Mouse (Mus musculus) lung, adult 2 months (tissue): ENCODE measurements around the gene Procr. TPM values are rescaled to one million over a fixed set of nuclear protein-coding genes. Genes with fewer than 3 reads are reported as not detected.
"Not testable (repeated sequence)": the region's sequence is repeated elsewhere in the genome, so short reads cannot be mapped to it uniquely, and the experiment has no call there.

Source experiments
- DNase-seq: peaks from one replicate; pipeline ENCODE4 v3.0.0; 2022
- H3K4me1 ChIP-seq: fragments of 200-500 bp; 2 replicates; pipeline ENCODE4 v1.6.1; 2011; ENCODE audit warnings: low read length; ENCODE audit not compliant: control insufficient read depth, insufficient read depth
- H3K4me3 ChIP-seq: fragments of 200-500 bp; replicated peaks from 2 replicates; pipeline ENCODE3; 2011; ENCODE audit warnings: low read depth, mild to moderate bottlenecking, control low read depth, low read length; ENCODE audit errors: extremely low read depth
- CTCF ChIP-seq: fragments of 200-500 bp; IDR thresholded peaks from 2 replicates; pipeline ENCODE4 v1.5.1; 2011; ENCODE audit warnings: mild to moderate bottlenecking, low read length, control low read depth; ENCODE audit not compliant: insufficient read depth
- POLR2A ChIP-seq: fragments of 200-500 bp; IDR thresholded peaks from 2 replicates; pipeline ENCODE4 v1.6.1; 2011; ENCODE audit warnings: low read depth, mild to moderate bottlenecking, control low read depth, low read length, borderline replicate concordance; ENCODE audit errors: extremely low read depth
- WGBS: fragments of 180-500 bp; shearing (Covaris S2); methylation state at CpG from one replicate; pipeline ENCODE4 v1.1.7; 2018; 5-methylcytosine and 5-hydroxymethylcytosine counted together
- polyA plus RNA-seq: library from polyadenylated mRNA; depleted of rRNA; stranded (reverse); fragments of >200 nt; gene quantifications from 2 replicates; pipeline ENCODE4 v1.2.3, GENCODE M21; 2012

Gene Procr
- polyA plus RNA-seq, 1 experiment: 3.2 TPM

GRCm38 (mm10) chr2:155726302-155726701 is 24.6 kb upstream of the Procr start:
- no peak for DNase-seq
- TF ChIP-seq CTCF: no peak
- no peak for TF ChIP-seq POLR2A
- Histone ChIP-seq H3K4me3 (no peak overlapping the region), H3K4me1 (peaks cover 5% of the 10 kb centered on the region)
- 70% methylated on average over 7 of the region's 7 CpGs for WGBS

- TF ChIP-seq POLR2A: no peak
- TF ChIP-seq CTCF: no peak
- DNase-seq: no peak
- Histone ChIP-seq H3K4me1 (peaks cover 5% of the 10 kb centered on the region), H3K4me3 (no peak overlapping the region)
- 63% methylated on average over 7 of the region's 7 CpGs for WGBS
These were observed 23.0 kb upstream of the Procr start for GRCm38 (mm10) chr2:155727764-155728395.

DNA sequence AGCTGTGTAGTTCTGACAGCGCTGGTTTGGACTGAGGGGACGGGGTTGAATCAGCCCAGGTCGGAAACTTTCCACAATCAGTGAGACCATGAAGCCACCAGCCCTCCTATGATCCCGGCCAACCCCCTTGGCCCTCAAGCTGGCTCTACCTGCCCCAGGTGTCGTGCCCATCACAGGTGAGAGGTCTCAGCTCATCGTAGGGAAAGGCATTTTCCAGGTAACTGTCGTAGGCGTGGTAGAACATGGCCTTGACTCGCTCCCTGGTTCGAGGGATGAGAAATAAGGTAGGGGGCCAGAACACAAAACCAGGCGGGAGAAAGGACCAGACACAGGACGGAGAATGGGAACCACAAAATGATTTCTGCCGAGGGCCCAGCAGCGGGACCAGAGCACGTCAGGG is 22.2 kb upstream of the Procr start:
- DNase-seq: no peak
- Histone ChIP-seq H3K4me3 (peak overlapping the region; percentile 97), H3K4me1 (peaks cover 5% of the 10 kb centered on the region)
- TF ChIP-seq POLR2A (no peak), CTCF (no peak)
- 3% methylated on average over 15 of the region's 15 CpGs for WGBS

- WGBS: under 1% methylated on average over 33 of the region's 33 CpGs
- H3K4me3 ChIP-seq: peak within 1 kb of the TSS; percentile 97
- DNase-seq: peak; percentile 91
- peak; percentile 97 for TF ChIP-seq POLR2A
- TF ChIP-seq CTCF: no peak
- peaks cover 5% of the 10 kb centered on the region for H3K4me1 ChIP-seq
These were observed 21.7 kb upstream of the Procr start, which contains the start of gene Edem2 for GRCm38 (mm10) chr2:155729158-155729645. TSS of gene Edem2 (minus strand) at chr2:155729475.

DNA sequence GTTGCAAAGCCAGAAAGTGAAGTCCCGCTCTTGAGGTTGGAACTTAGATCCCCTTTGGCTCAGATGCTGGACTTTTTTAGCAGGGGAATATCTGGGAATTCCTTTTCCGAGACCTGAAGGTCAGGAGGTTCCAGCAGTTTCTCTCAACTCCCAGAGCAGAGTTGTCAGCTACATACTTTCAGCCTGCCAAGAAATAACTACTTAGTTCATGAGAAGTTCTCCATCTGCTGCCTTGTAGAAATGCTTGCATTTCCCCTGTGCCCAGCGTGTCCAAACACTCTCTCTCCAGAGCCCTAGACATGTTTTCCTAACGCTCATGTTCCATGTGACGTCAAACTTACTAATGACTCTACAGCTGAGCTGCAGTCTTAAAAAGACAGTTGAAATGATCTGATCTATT is 15.8 kb upstream of the Procr start:
- DNase-seq: no peak
- TF ChIP-seq CTCF: no peak
- no peak for TF ChIP-seq POLR2A
- H3K4me1 ChIP-seq: peaks cover 2% of the 10 kb centered on the region; the same call in 1 of the 2 replicates
- no peak overlapping the region for H3K4me3 ChIP-seq
- 58% methylated on average over 5 of the region's 5 CpGs for WGBS

- H3K4me3 ChIP-seq, DNase-seq: not testable (repeated sequence)
- WGBS: 89% methylated on average over 5 of the region's 5 CpGs
These were observed 15.2 kb upstream of the Procr start, which contains the start of gene Gm17581 for GRCm38 (mm10) chr2:155735766-155736165. TSS of gene Gm17581 (minus strand) at chr2:155735866.

DNA sequence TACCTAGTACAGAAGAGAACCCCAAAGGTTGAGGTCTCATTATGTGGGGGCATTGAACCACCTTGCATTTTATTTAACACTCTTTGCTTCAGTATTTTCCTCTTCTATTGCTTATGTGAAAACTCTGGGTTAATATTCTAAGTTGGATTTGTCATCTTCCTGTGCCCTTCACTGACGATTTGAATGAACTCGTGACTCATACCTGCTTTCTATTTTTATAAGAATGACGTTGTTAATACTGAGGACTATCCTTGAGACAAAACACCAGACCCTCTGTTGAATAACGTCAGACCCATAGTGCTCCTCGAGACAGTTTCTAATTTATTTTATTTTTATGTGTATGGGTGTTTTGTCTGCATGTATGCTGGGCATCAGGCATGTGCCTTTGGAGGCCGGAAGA is 14.0 kb upstream of the Procr start:
- no peak for DNase-seq
- WGBS: 44% methylated on average over 6 of the region's 6 CpGs
- H3K4me3 ChIP-seq: no peak overlapping the region
- no peak for TF ChIP-seq CTCF
- TF ChIP-seq POLR2A: no peak
- H3K4me1 ChIP-seq: peaks cover 2% of the 10 kb centered on the region; the same call in 1 of the 2 replicates

More at GRCm38 (mm10) chr2:155735766-155736165, 15.2 kb upstream of the Procr start, which contains the start of gene Gm17581:
- not testable (repeated sequence) for H3K4me1 ChIP-seq

DNA sequence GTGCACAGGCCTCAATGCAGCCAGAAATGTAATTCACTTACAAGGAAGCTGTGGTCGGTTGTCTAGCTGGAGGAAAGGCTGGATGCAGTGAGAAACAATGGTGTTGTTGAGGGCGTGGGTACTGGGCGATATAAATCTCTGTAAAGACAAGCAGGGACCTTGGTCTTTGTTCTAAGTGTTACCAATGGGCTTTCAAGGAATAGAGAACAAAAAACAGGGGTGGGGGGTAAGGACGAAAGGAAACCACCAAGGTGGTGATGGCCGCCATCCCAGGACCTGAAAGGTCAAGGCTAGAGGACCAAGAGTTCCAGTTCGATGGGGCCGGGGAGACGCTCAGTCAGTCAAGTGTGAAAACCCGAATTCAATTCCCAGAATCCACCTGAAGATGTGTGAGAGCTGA is 13.1 kb upstream of the Procr start:
- WGBS: 56% methylated on average over 9 of the region's 9 CpGs
- Histone ChIP-seq H3K4me1 (peaks cover 2% of the 10 kb centered on the region; the same call in 1 of the 2 replicates), H3K4me3 (no peak overlapping the region)
- DNase-seq: no peak
- TF ChIP-seq POLR2A (no peak), CTCF (no peak)

GRCm38 (mm10) chr2:155742211-155742610 is 8.7 kb upstream of the Procr start:
- no peak for TF ChIP-seq CTCF
- no peak for TF ChIP-seq POLR2A
- 31% methylated on average over 11 of the region's 11 CpGs for WGBS
- no peak for DNase-seq
- Histone ChIP-seq H3K4me3 (no peak overlapping the region), H3K4me1 (peaks cover 2% of the 10 kb centered on the region; the same call in 1 of the 2 replicates)

DNA sequence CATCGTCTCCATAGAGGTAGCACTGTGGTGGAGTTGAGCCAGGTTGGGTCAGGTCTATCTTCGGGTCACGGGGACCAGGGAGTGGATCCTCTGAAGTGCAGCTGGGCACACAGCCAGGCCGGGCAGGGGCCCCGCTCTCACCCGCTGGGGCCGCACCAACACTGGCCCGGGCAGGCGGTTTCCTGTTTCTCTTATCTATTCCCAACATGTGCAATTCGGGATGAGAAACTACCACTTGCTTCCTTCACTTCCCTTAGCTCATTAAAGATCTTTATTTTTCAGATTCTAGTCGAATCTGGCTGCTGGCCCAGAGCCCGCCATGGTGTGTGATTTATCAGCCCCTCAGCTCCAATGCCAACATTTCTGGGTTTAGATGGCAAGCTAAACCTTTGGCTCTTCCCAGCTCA is 8.0 kb upstream of the Procr start:
- DNase-seq: peak; percentile 30
- Histone ChIP-seq H3K4me3 (no peak overlapping the region), H3K4me1 (0 out of 2 replicates have a peak, but pooled peaks cover 2% of the 10 kb centered on the region)
- TF ChIP-seq CTCF: no peak
- WGBS: 11% methylated on average over 12 of the region's 12 CpGs
